Mouse (Mus musculus): ENCODE results near the gene Dab2ip. TPM values are rescaled to one million over a fixed set of nuclear protein-coding genes. Genes with fewer than 3 reads are reported as not detected.

The Dab2ip gene
- total RNA-seq, 2 experiments from 2014 or later, result 42.8 to 46.3 TPM

- intact Hi-C loops (cut with DNase I; ENCODE audit: low total_unique reads), result no loop called here
Observed at GRCm38 (mm10) chr2:35616891-35617658, 59.0 kb downstream of the Dab2ip start.

GRCm38 (mm10) chr2:35618981-35619380, 60.9 kb downstream of the Dab2ip start:
- no peak for DNase-seq
- intact Hi-C loops (cut with DNase I; ENCODE audit: low total_unique reads), result no loop called here

More at GRCm38 (mm10) chr2:35616891-35617658, 59.0 kb downstream of the Dab2ip start:
- no peak for DNase-seq

- intact Hi-C loops (cut with DNase I; ENCODE audit: low total_unique reads), result no loop called here
- peak; percentile 43 for DNase-seq
Observed at GRCm38 (mm10) chr2:35619532-35619931, 61.5 kb downstream of the Dab2ip start.

- DNase-seq, result no peak
- intact Hi-C loops (cut with DNase I; ENCODE audit: low total_unique reads), result no loop called here
Observed at GRCm38 (mm10) chr2:35620364-35621224, 62.5 kb downstream of the Dab2ip start.

GRCm38 (mm10) chr2:35621225-35621519, 63.1 kb downstream of the Dab2ip start:
- no peak for DNase-seq
- intact Hi-C loops (cut with DNase I; ENCODE audit: low total_unique reads), result no loop called here

GRCm38 (mm10) chr2:35621796-35622195, 63.7 kb downstream of the Dab2ip start:
- intact Hi-C loops (cut with DNase I; ENCODE audit: low total_unique reads), result no loop called here
- DNase-seq, result peak; percentile 67

- intact Hi-C loops (cut with DNase I; ENCODE audit: low total_unique reads), result no loop called here
- DNase-seq, result no peak
Observed at GRCm38 (mm10) chr2:35622261-35623103, 64.4 kb downstream of the Dab2ip start.

GRCm38 (mm10) chr2:35623104-35623377, 65.0 kb downstream of the Dab2ip start:
- no peak for DNase-seq
- intact Hi-C loops (cut with DNase I; ENCODE audit: low total_unique reads), result no loop called here

GRCm38 (mm10) chr2:35623431-35624148, 65.5 kb downstream of the Dab2ip start:
- intact Hi-C loops (cut with DNase I; ENCODE audit: low total_unique reads), result no loop called here
- DNase-seq, result no peak

- intact Hi-C loops (cut with DNase I; ENCODE audit: low total_unique reads), result no loop called here
- no peak for DNase-seq
Observed at GRCm38 (mm10) chr2:35624380-35625006, 66.4 kb downstream of the Dab2ip start.

GRCm38 (mm10) chr2:35625007-35625380, 66.9 kb downstream of the Dab2ip start:
- intact Hi-C loops (cut with DNase I; ENCODE audit: low total_unique reads), result no loop called here

GRCm38 (mm10) chr2:35625526-35625925, 67.5 kb downstream of the Dab2ip start:
- DNase-seq, result no peak
- intact Hi-C loops (cut with DNase I; ENCODE audit: low total_unique reads), result no loop called here

More at GRCm38 (mm10) chr2:35625007-35625380, 66.9 kb downstream of the Dab2ip start:
- DNase-seq, result no peak

GRCm38 (mm10) chr2:35626181-35626727, 68.2 kb downstream of the Dab2ip start:
- intact Hi-C loops (cut with DNase I; ENCODE audit: low total_unique reads), result no loop called here

GRCm38 (mm10) chr2:35627298-35627898, 69.3 kb downstream of the Dab2ip start:
- DNase-seq, result no peak
- intact Hi-C loops (cut with DNase I; ENCODE audit: low total_unique reads), result no loop called here

More at GRCm38 (mm10) chr2:35626181-35626727, 68.2 kb downstream of the Dab2ip start:
- no peak for DNase-seq

GRCm38 (mm10) chr2:35628052-35628451, 70.0 kb downstream of the Dab2ip start:
- intact Hi-C loops (cut with DNase I; ENCODE audit: low total_unique reads), result no loop called here

GRCm38 (mm10) chr2:35628656-35629055, 70.6 kb downstream of the Dab2ip start:
- DNase-seq, result no peak
- intact Hi-C loops (cut with DNase I; ENCODE audit: low total_unique reads), result no loop called here

More at GRCm38 (mm10) chr2:35628052-35628451, 70.0 kb downstream of the Dab2ip start:
- no peak for DNase-seq

- DNase-seq, result no peak
- intact Hi-C loops (cut with DNase I; ENCODE audit: low total_unique reads), result no loop called here
Observed at GRCm38 (mm10) chr2:35629126-35629525, 71.1 kb downstream of the Dab2ip start.

GRCm38 (mm10) chr2:35633392-35633791, 75.3 kb downstream of the Dab2ip start:
- DNase-seq, result no peak
- intact Hi-C loops (cut with DNase I; ENCODE audit: low total_unique reads), result no loop called here

Measured in gastrocnemius, postnatal 14 days (tissue).